Mouse (Mus musculus): ENCODE measurements around the gene Olfr566.

GRCm38 (mm10) chr7:102876822-102877221, 18.3 kb upstream of the Olfr566 start, which contains the start of gene Olfr568:
- TF ChIP-seq CTCF (IDR thresholded peaks at IDR 0.05; ENCODE audit: extremely low read depth, insufficient read depth, low read length): no peak
- no peak for TF ChIP-seq POLR2A (IDR thresholded peaks at IDR 0.05; ENCODE audit: extremely low read depth, insufficient read depth, low read length)
